Mouse (Mus musculus): ENCODE results near the gene Vmn2r71. TPM values are rescaled to one million over a fixed set of nuclear protein-coding genes. Genes with fewer than 3 reads are reported as not detected.

Gene Vmn2r71
- total RNA-seq (2014; rRNA removed) (not detected in 2 replicates), polyA plus RNA-seq (2015; fragmentation: Nextera tagmentation; extraction: Ambion mirVana) (not detected in 2 replicates)

DNA sequence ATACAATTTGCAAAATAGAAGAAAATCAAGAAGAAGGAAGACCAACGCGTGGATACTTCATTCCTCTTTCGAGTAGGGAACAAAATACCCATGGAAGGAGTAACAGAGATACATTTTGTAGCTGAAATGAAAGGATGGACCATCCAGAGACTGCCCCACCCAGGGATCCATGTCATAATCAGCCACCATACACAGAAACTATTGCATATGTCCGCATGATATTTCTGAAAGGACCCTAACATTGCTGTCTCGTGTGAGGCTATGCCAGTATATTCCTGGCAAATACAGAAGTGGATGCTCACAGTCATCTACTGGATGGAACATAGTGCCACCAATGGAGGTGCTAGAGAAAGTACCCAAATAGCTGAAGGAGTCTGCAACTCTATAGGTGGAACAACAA lies at the start of gene Vmn2r71:
Gene Vmn2r71, plus strand, starts transcription at position 301 of the 400 bp plus-strand sequence.
- H3K9me3 ChIP-seq (ENCODE audit: low read length), result no peaks in the 10 kb centered on the region
- ATAC-seq (ENCODE audit: low FRiP score), result no peak
- no peak within 1 kb of the TSS for H3K27ac ChIP-seq (ENCODE audit: low read depth, low read length)
- no peak within 1 kb of the TSS for H3K4me2 ChIP-seq (ENCODE audit: low read depth, low read length, poor library complexity, severe bottlenecking)
- WGBS, result 83% methylated on average over 5 of the region's 5 CpGs
- no peak within 1 kb of the TSS for H3K4me3 ChIP-seq (ENCODE audit: low read depth, low read length)
- H3K9ac ChIP-seq (replicated peaks; ENCODE audit: low read length, poor library complexity, severe bottlenecking), result no peak within 1 kb of the TSS
- no peaks in the 10 kb centered on the region for H3K36me3 ChIP-seq (ENCODE audit: insufficient read depth, low read length)
- no peaks in the 10 kb centered on the region for H3K27me3 ChIP-seq (ENCODE audit: insufficient read depth, low read length)
- TF ChIP-seq CTCF (IDR thresholded peaks at IDR 0.05), result no peak
- no peaks in the 10 kb centered on the region for H3K4me1 ChIP-seq (ENCODE audit: insufficient read depth, low read length)
- no peak for DNase-seq (ENCODE audit: low spot score)

DNA sequence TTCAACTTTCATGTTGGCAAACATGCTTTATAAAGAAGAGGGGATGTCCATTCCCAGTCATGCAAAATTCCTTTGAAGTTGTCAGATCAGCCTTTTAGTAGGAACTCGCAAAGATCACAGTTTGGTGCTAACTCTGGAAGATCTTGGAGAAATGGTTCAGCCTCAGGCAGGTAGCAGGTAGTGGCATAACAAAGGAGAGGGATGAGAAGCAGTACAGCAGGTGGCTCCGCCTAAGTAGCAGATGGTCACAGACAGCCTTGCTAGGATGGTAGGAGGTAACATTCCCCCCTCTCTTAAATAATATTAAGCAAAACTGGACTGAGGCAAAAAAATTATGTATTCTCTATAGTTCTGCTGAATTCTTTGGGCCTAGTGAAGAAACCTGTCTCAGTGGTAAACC lies 20.8 kb upstream of the Vmn2r71 start:
- ATAC-seq (ENCODE audit: low FRiP score), result no peak
- H3K4me1 ChIP-seq (ENCODE audit: insufficient read depth, low read length), result no peaks in the 10 kb centered on the region
- no peaks in the 10 kb centered on the region for H3K36me3 ChIP-seq (ENCODE audit: insufficient read depth, low read length)
- no peak overlapping the region for H3K27ac ChIP-seq (ENCODE audit: low read depth, low read length)
- H3K4me2 ChIP-seq (ENCODE audit: low read depth, low read length, poor library complexity, severe bottlenecking), result no peak overlapping the region
- no peak overlapping the region for H3K9ac ChIP-seq (replicated peaks; ENCODE audit: low read length, poor library complexity, severe bottlenecking)
- WGBS, result 82% methylated on average over 2 of the region's 2 CpGs
- H3K9me3 ChIP-seq (ENCODE audit: low read length), result peaks cover 4% of the 10 kb centered on the region; the same call in 1 of the 2 replicates
- TF ChIP-seq CTCF (IDR thresholded peaks at IDR 0.05), result no peak
- no peak for DNase-seq (ENCODE audit: low spot score)
- no peak overlapping the region for H3K4me3 ChIP-seq (ENCODE audit: low read depth, low read length)
- H3K27me3 ChIP-seq (ENCODE audit: insufficient read depth, low read length), result no peaks in the 10 kb centered on the region

DNA sequence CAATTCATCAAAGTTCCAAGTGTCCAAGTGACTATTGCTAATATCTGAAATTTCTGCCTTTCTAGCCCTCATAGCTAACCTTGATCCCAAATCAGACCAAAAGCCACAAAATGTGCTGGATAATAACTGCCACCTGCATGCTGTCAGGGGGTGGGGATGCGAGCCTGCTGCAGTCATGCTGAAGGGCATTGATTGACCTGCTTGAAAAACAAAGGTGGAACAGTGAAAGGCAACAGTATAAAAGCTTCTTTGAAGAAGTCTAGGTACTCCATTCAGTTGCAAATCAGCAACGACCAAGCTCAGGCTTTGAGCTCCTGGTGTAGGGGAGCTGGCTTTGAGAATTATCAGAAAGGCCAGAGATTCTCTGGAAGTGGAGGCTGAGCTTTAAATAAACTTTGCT lies 19.8 kb upstream of the Vmn2r71 start:
- Histone ChIP-seq H3K36me3 (ENCODE audit: insufficient read depth, low read length) (no peaks in the 10 kb centered on the region), H3K27me3 (ENCODE audit: insufficient read depth, low read length) (no peaks in the 10 kb centered on the region), H3K4me3 (ENCODE audit: low read depth, low read length) (no peak overlapping the region), H3K4me1 (ENCODE audit: insufficient read depth, low read length) (no peaks in the 10 kb centered on the region), H3K27ac (ENCODE audit: low read depth, low read length) (no peak overlapping the region), H3K4me2 (ENCODE audit: low read depth, low read length, poor library complexity, severe bottlenecking) (no peak overlapping the region), H3K9me3 (ENCODE audit: low read length) (peaks cover 4% of the 10 kb centered on the region; the same call in 1 of the 2 replicates), H3K9ac (replicated peaks; ENCODE audit: low read length, poor library complexity, severe bottlenecking) (no peak overlapping the region)
- no peak for DNase-seq (ENCODE audit: low spot score)
- no peak for TF ChIP-seq CTCF (IDR thresholded peaks at IDR 0.05)
- no peak for ATAC-seq (ENCODE audit: low FRiP score)
- 70% methylated on average over 2 of the region's 2 CpGs for WGBS

DNA sequence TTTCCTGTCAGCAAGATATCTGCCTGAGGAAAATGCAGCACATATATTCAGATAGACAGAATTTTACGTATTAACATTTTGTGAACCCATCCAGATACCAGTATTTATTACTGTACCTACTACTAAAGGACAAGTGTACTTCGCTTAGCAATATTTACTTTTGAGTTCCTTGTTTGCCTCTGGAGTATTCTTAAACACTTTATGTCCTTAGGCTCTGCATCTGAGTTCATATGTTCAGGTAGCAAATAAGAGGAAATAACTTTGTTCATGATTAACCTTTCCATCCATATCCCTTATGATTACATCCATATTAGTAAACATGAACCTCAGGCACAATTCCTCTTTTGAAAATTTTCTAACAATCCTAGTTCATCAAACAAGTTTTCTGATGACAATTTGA lies 6.2 kb downstream of the Vmn2r71 start, which contains the start of gene Vmn2r70:
Gene Vmn2r70, minus strand, starts transcription at position 101 of the 400 bp plus-strand sequence.
- H3K4me3 ChIP-seq (ENCODE audit: low read depth, low read length), result no peak within 1 kb of the TSS
- DNase-seq (ENCODE audit: low spot score) (no peak), ATAC-seq (ENCODE audit: low FRiP score) (no peak)
- H3K36me3 ChIP-seq (ENCODE audit: insufficient read depth, low read length), result no peaks in the 10 kb centered on the region
- TF ChIP-seq CTCF (IDR thresholded peaks at IDR 0.05), result no peak
- no peak within 1 kb of the TSS for H3K4me2 ChIP-seq (ENCODE audit: low read depth, low read length, poor library complexity, severe bottlenecking)
- H3K9ac ChIP-seq (replicated peaks; ENCODE audit: low read length, poor library complexity, severe bottlenecking), result no peak within 1 kb of the TSS
- H3K4me1 ChIP-seq (ENCODE audit: insufficient read depth, low read length), result no peaks in the 10 kb centered on the region
- no peaks in the 10 kb centered on the region for H3K9me3 ChIP-seq (ENCODE audit: low read length)
- no peak within 1 kb of the TSS for H3K27ac ChIP-seq (ENCODE audit: low read depth, low read length)
- H3K27me3 ChIP-seq (ENCODE audit: insufficient read depth, low read length), result no peaks in the 10 kb centered on the region
- WGBS, result 72% methylated on average over 2 of the region's 2 CpGs

Other genes with a start within 250 kb of the Vmn2r71 start
- gene Vmn2r69, start 147.2 kb upstream of the Vmn2r71 start, total RNA-seq (2014; rRNA removed), result not detected in 2 replicates
- gene Vmn2r69, start 147.2 kb upstream of the Vmn2r71 start, polyA plus RNA-seq (2015; fragmentation: Nextera tagmentation; extraction: Ambion mirVana), result not detected in 2 replicates
- not detected in 2 replicates for gene Vmn2r70, start 6.1 kb downstream of the Vmn2r71 start, total RNA-seq (2014; rRNA removed)
- not detected in 2 replicates for gene Vmn2r70, start 6.1 kb downstream of the Vmn2r71 start, polyA plus RNA-seq (2015; fragmentation: Nextera tagmentation; extraction: Ambion mirVana)
- not detected in 2 replicates for gene Vmn2r72, start 192.0 kb downstream of the Vmn2r71 start, total RNA-seq (2014; rRNA removed)
- gene Vmn2r72, start 192.0 kb downstream of the Vmn2r71 start, polyA plus RNA-seq (2015; fragmentation: Nextera tagmentation; extraction: Ambion mirVana), result not detected in 2 replicates

Measured in midbrain, postnatal 0 days (tissue).